Mouse (Mus musculus) embryonic facial prominence, embryonic 14.5 days (tissue): ENCODE data around the gene Socs7. TPM values are rescaled to one million over a fixed set of nuclear protein-coding genes. Genes with fewer than 3 reads are reported as not detected.
"Not testable (repeated sequence)": the region's sequence is repeated elsewhere in the genome, so short reads cannot be mapped to it uniquely, and the experiment has no call there.

Source experiments
- ATAC-seq: fragments of 200-750 bp; cut with Nextera tagmentation; 2 replicates; pipeline ENCODE4 v1.8.0; 2017; ENCODE audit warnings: low read depth, moderate number of reproducible peaks, moderate TSS enrichment
- DNase-seq: peaks from one replicate; pipeline ENCODE4 v3.0.0-alpha.2; 2015; ENCODE audit warnings: low spot score
- H3K27ac ChIP-seq: fragments of 300-500 bp; sonication (generic); replicated peaks from 2 replicates; pipeline ENCODE4 v1.5.1; 2014; ENCODE audit warnings: low read depth, mild to moderate bottlenecking, low read length, moderate library complexity
- H3K27me3 ChIP-seq: fragments of 300-500 bp; sonication (generic); replicated peaks from 2 replicates; pipeline ENCODE4 v1.6.1; 2014; ENCODE audit warnings: low read length; ENCODE audit not compliant: control insufficient read depth, insufficient read depth
- H3K36me3 ChIP-seq: fragments of 300-500 bp; sonication (generic); 2 replicates; pipeline ENCODE4 v1.6.1; 2014; ENCODE audit warnings: low read length, mixed read lengths; ENCODE audit not compliant: control insufficient read depth, insufficient read depth
- H3K4me1 ChIP-seq: fragments of 300-500 bp; sonication (generic); 2 replicates; pipeline ENCODE4 v1.6.1; 2014; ENCODE audit warnings: antibody characterized with exemption, low read length; ENCODE audit not compliant: control insufficient read depth, insufficient read depth
- H3K4me2 ChIP-seq: fragments of 300-500 bp; sonication (generic); 2 replicates; pipeline ENCODE4 v1.6.1; 2014; ENCODE audit warnings: low read depth, mild to moderate bottlenecking, low read length, moderate library complexity, mixed read lengths
- H3K4me3 ChIP-seq: fragments of 300-500 bp; sonication (generic); 2 replicates; pipeline ENCODE4 v1.5.1; 2014; ENCODE audit warnings: low read depth, mild to moderate bottlenecking, low read length
- H3K9ac ChIP-seq: fragments of 300-500 bp; sonication (generic); 2 replicates; pipeline ENCODE4 v1.6.1; 2014; ENCODE audit warnings: low read depth, mild to moderate bottlenecking, low read length, moderate library complexity, mixed read lengths
- H3K9me3 ChIP-seq: fragments of 300-500 bp; sonication (generic); 2 replicates; pipeline ENCODE4 v1.6.1; 2016; ENCODE audit warnings: low read length; ENCODE audit not compliant: control insufficient read depth
- WGBS: fragments of 180-500 bp; shearing (Covaris S2); extraction: QIAGEN DNeasy Blood & Tissue Kit; methylation state at CpG from one replicate; pipeline ENCODE4 v1.1.7; 2014; 5-methylcytosine and 5-hydroxymethylcytosine counted together
- polyA plus RNA-seq: library from polyadenylated mRNA; unstranded; fragments of >200 nt; fragmentation: Nextera tagmentation; extraction: Ambion mirVana; gene quantifications from 2 replicates; pipeline ENCODE4 v1.2.1, GENCODE M21; 2014

Socs7 gene
- polyA plus RNA-seq, 1 experiment from 2014 or later, result 3.1 TPM

- peak; percentile 93 for DNase-seq
- Histone ChIP-seq H3K9me3 (no peaks in the 10 kb centered on the region), H3K4me3 (no peak overlapping the region), H3K36me3 (no peaks in the 10 kb centered on the region), H3K4me1 (peaks cover 9% of the 10 kb centered on the region; the same call in 1 of the 2 replicates), H3K27me3 (no peaks in the 10 kb centered on the region), H3K9ac (no peak overlapping the region), H3K27ac (0 out of 2 replicates have a peak overlapping the region, but pooled peaks have one; percentile 45), H3K4me2 (no peak overlapping the region)
- WGBS, result 8% methylated on average over 2 of the region's 2 CpGs
- peak; percentile 90 for ATAC-seq
Measured at GRCm38 (mm10) chr11:97350035-97350434, 12.3 kb upstream of the Socs7 start.

- H3K27ac ChIP-seq, result no peak within 1 kb of the TSS
- no peaks in the 10 kb centered on the region for H3K9me3 ChIP-seq
- no peak within 1 kb of the TSS for H3K9ac ChIP-seq
- no peaks in the 10 kb centered on the region for H3K27me3 ChIP-seq
- no peak within 1 kb of the TSS for H3K4me2 ChIP-seq
- WGBS, result 67% methylated on average over 3 of the region's 3 CpGs
- DNase-seq, result no peak
- H3K4me3 ChIP-seq, result no peak within 1 kb of the TSS
- H3K4me1 ChIP-seq, result peaks cover 9% of the 10 kb centered on the region; the same call in 1 of the 2 replicates
- no peak for ATAC-seq
- no peaks in the 10 kb centered on the region for H3K36me3 ChIP-seq
Measured at GRCm38 (mm10) chr11:97352027-97352684, 10.2 kb upstream of the Socs7 start, which contains the start of gene Gpr179. Gene Gpr179, minus strand, starts transcription at chr11:97352077.

- no peaks in the 10 kb centered on the region for H3K9me3 ChIP-seq
- ATAC-seq (no peak), DNase-seq (no peak)
- H3K9ac ChIP-seq, result no peak overlapping the region
- WGBS, result 45% methylated on average over 4 of the region's 4 CpGs
- peaks cover 9% of the 10 kb centered on the region; the same call in 1 of the 2 replicates for H3K4me1 ChIP-seq
- no peak overlapping the region for H3K27ac ChIP-seq
- no peaks in the 10 kb centered on the region for H3K27me3 ChIP-seq
- no peak overlapping the region for H3K4me2 ChIP-seq
- no peak overlapping the region for H3K4me3 ChIP-seq
- no peaks in the 10 kb centered on the region for H3K36me3 ChIP-seq
Measured at GRCm38 (mm10) chr11:97352935-97353597, 9.3 kb upstream of the Socs7 start.

DNA sequence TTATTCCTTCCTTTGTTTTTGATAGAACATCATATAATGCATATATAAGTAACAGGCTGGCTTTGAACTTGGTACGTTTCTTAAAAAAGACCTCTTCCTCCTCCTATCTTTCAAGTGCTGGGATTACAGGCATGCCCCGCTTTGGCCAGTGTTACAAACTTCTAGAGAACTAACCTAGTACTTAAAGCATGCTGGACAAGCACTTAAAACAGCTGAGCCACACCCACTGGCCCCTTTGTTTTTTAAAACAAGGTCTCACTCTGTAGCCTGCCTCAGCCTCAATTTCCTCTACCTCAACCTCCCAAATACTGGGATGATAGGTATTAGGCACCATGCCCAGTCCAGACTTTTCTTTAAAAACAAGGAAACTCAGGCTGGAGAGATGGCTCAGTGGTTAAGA is 7.7 kb upstream of the Socs7 start:
- H3K4me2 ChIP-seq, result no peak overlapping the region
- WGBS, result 81% methylated on average over 2 of the region's 2 CpGs
- ATAC-seq (no peak), DNase-seq (no peak)
- H3K27ac ChIP-seq, result no peak overlapping the region
- no peaks in the 10 kb centered on the region for H3K9me3 ChIP-seq
- H3K4me3 ChIP-seq, result no peak overlapping the region
- H3K4me1 ChIP-seq, result peaks cover 7% of the 10 kb centered on the region; the same call in 1 of the 2 replicates
- no peaks in the 10 kb centered on the region for H3K36me3 ChIP-seq
- no peak overlapping the region for H3K9ac ChIP-seq
- H3K27me3 ChIP-seq, result no peaks in the 10 kb centered on the region

GRCm38 (mm10) chr11:97355247-97355646 is 7.1 kb upstream of the Socs7 start:
- Histone ChIP-seq H3K4me2 (no peak overlapping the region), H3K36me3 (no peaks in the 10 kb centered on the region), H3K27ac (no peak overlapping the region), H3K9me3 (no peaks in the 10 kb centered on the region), H3K27me3 (no peaks in the 10 kb centered on the region), H3K4me3 (no peak overlapping the region), H3K4me1 (peaks cover 1% of the 10 kb centered on the region; the same call in 1 of the 2 replicates), H3K9ac (no peak overlapping the region)
- ATAC-seq (no peak), DNase-seq (no peak)
- 89% methylated on average over 7 of the region's 7 CpGs for WGBS

GRCm38 (mm10) chr11:97357663-97358062 is 4.7 kb upstream of the Socs7 start:
- not testable (repeated sequence) for H3K36me3 ChIP-seq, H3K9me3 ChIP-seq, H3K9ac ChIP-seq, H3K27me3 ChIP-seq, ATAC-seq, H3K4me1 ChIP-seq, H3K4me2 ChIP-seq, H3K27ac ChIP-seq, H3K4me3 ChIP-seq
- WGBS, result 12% methylated on average over 4 of the region's 6 CpGs
- peak; percentile 76 for DNase-seq

DNA sequence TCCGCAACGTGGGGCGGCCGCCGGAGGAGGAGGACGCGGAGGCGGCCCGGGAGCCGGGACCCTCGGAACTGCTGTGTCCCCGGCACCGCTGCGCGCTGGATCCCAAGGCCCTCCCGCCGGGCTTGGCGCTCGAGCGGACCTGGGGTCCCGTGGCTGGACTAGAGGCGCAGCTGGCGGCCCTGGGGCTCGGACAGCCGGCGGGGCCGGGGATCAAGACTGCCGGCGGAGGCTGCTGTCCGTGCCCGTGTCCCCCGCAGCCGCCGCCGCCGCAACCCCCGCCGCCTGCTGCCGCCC is 245 bp downstream of the Socs7 start:
- H3K27me3 ChIP-seq, result no peaks in the 10 kb centered on the region
- ATAC-seq (no peak; the same call in 1 of the 2 replicates), DNase-seq (no peak)
- WGBS, result 0% methylated on average over 5 of the region's 39 CpGs
- peak overlapping the region; percentile 75 for H3K4me3 ChIP-seq
- peak overlapping the region; percentile 80 for H3K4me2 ChIP-seq
- peaks cover 21% of the 10 kb centered on the region for H3K4me1 ChIP-seq
- H3K9me3 ChIP-seq, result no peaks in the 10 kb centered on the region
- H3K9ac ChIP-seq, result peak overlapping the region; percentile 97
- H3K27ac ChIP-seq, result peak overlapping the region; percentile 77
- H3K36me3 ChIP-seq, result no peaks in the 10 kb centered on the region

- under 1% methylated on average over 27 of the region's 49 CpGs for WGBS
- H3K4me3 ChIP-seq, result peak overlapping the region; percentile 75
- no peak for DNase-seq
- H3K27ac ChIP-seq, result peak overlapping the region; percentile 77
- no peaks in the 10 kb centered on the region for H3K27me3 ChIP-seq
- H3K9ac ChIP-seq, result peak overlapping the region; percentile 97
- H3K4me1 ChIP-seq, result peaks cover 21% of the 10 kb centered on the region
- H3K9me3 ChIP-seq, result no peaks in the 10 kb centered on the region
- no peaks in the 10 kb centered on the region for H3K36me3 ChIP-seq
- peak overlapping the region; percentile 80 for H3K4me2 ChIP-seq
- peak; percentile 13; the same call in 1 of the 2 replicates for ATAC-seq
Measured at GRCm38 (mm10) chr11:97362943-97363643, 742 bp downstream of the Socs7 start.
